Mouse (Mus musculus) stomach, embryonic 14.5 days (tissue): ENCODE measurements at regions not wholly inside any gene's neighbourhood (a gene's known extent, or its start where the extent isn't known, plus 50 kb on each side); places are given as distances from the start of the nearest gene placed in this dataset.

Source experiments
- ATAC-seq: fragments of 200-750 bp; cut with Nextera tagmentation; 2 replicates; pipeline ENCODE4 v1.8.0; 2017; ENCODE audit warnings: low read depth, moderate TSS enrichment; ENCODE audit not compliant: insufficient number of reproducible peaks, insufficient read depth, low FRiP score
- H3K27ac ChIP-seq: fragments of 300-500 bp; sonication (generic); 2 replicates; pipeline ENCODE4 v1.5.1; 2014; ENCODE audit warnings: mild to moderate bottlenecking, low read length, moderate library complexity, mixed read lengths
- H3K27me3 ChIP-seq: fragments of 300-500 bp; sonication (generic); 2 replicates; pipeline ENCODE4 v1.6.1; 2014; ENCODE audit warnings: low read length, control low read depth, mixed read lengths; ENCODE audit not compliant: control insufficient read depth, insufficient read depth
- H3K36me3 ChIP-seq: fragments of 300-500 bp; sonication (generic); 2 replicates; pipeline ENCODE4 v1.6.1; 2014; ENCODE audit warnings: mild to moderate bottlenecking, control low read depth, low read length, moderate library complexity, mixed read lengths; ENCODE audit not compliant: control insufficient read depth, insufficient read depth
- H3K4me1 ChIP-seq: fragments of 300-500 bp; sonication (generic); 2 replicates; pipeline ENCODE4 v1.6.1; 2014; ENCODE audit warnings: low read length, control low read depth, mixed read lengths; ENCODE audit not compliant: control insufficient read depth, insufficient read depth
- H3K4me2 ChIP-seq: fragments of 300-500 bp; sonication (generic); replicated peaks from 2 replicates; pipeline ENCODE4 v1.6.1; 2014; ENCODE audit warnings: low read depth, low read length, control low read depth
- H3K4me3 ChIP-seq: fragments of 300-500 bp; sonication (generic); 2 replicates; pipeline ENCODE4 v1.5.1; 2014; ENCODE audit warnings: low read depth, low read length, control low read depth
- H3K9ac ChIP-seq: fragments of 300-500 bp; sonication (generic); replicated peaks from 2 replicates; pipeline ENCODE4 v1.6.1; 2014; ENCODE audit warnings: low read depth, mild to moderate bottlenecking, control low read depth, low read length, moderate library complexity, mixed read lengths
- H3K9me3 ChIP-seq: fragments of 300-500 bp; sonication (generic); 2 replicates; pipeline ENCODE4 v1.6.1; 2016; ENCODE audit warnings: low read depth, low read length, control low read depth; ENCODE audit not compliant: control insufficient read depth
- WGBS: fragments of 180-500 bp; shearing (Covaris S2); extraction: QIAGEN DNeasy Blood & Tissue Kit; methylation state at CpG from one replicate; pipeline ENCODE4 v1.1.7; 2014; 5-methylcytosine and 5-hydroxymethylcytosine counted together

GRCm38 (mm10) chr3:57149156-57149555 is 152.6 kb downstream of the Tm4sf1 start:
- H3K9ac ChIP-seq, result no peak overlapping the region
- H3K9me3 ChIP-seq, result no peaks in the 10 kb centered on the region
- no peaks in the 10 kb centered on the region for H3K27me3 ChIP-seq
- no peaks in the 10 kb centered on the region for H3K36me3 ChIP-seq
- WGBS, result 67% methylated on average over 3 of the region's 3 CpGs
- no peak overlapping the region for H3K4me2 ChIP-seq
- ATAC-seq, result no peak
- H3K4me1 ChIP-seq, result no peaks in the 10 kb centered on the region
- H3K27ac ChIP-seq, result no peak overlapping the region
- no peak overlapping the region for H3K4me3 ChIP-seq

GRCm38 (mm10) chr3:57136847-57137246 is 164.9 kb downstream of the Tm4sf1 start:
- Histone ChIP-seq H3K4me3 (peak overlapping the region; percentile 24), H3K36me3 (no peaks in the 10 kb centered on the region), H3K4me2 (peak overlapping the region; percentile 46), H3K27ac (no peak overlapping the region), H3K9ac (no peak overlapping the region), H3K9me3 (no peaks in the 10 kb centered on the region), H3K27me3 (no peaks in the 10 kb centered on the region), H3K4me1 (no peaks in the 10 kb centered on the region)
- WGBS, result 17% methylated on average over 24 of the region's 24 CpGs
- peak; percentile 82; the same call in 1 of the 2 replicates for ATAC-seq

- no peak for ATAC-seq
- no peak overlapping the region for H3K4me2 ChIP-seq
- H3K27ac ChIP-seq, result no peak overlapping the region
- no peaks in the 10 kb centered on the region for H3K36me3 ChIP-seq
- WGBS, result 75% methylated on average over 2 of the region's 2 CpGs
- no peaks in the 10 kb centered on the region for H3K27me3 ChIP-seq
- H3K9ac ChIP-seq, result no peak overlapping the region
- no peak overlapping the region for H3K4me3 ChIP-seq
- no peaks in the 10 kb centered on the region for H3K9me3 ChIP-seq
- no peaks in the 10 kb centered on the region for H3K4me1 ChIP-seq
These were observed 173.2 kb downstream of the Tm4sf1 start for GRCm38 (mm10) chr3:57128606-57129005.

- no peak overlapping the region for H3K4me3 ChIP-seq
- H3K4me1 ChIP-seq, result no peaks in the 10 kb centered on the region
- H3K27ac ChIP-seq, result no peak overlapping the region
- H3K36me3 ChIP-seq, result no peaks in the 10 kb centered on the region
- no peaks in the 10 kb centered on the region for H3K9me3 ChIP-seq
- H3K27me3 ChIP-seq, result no peaks in the 10 kb centered on the region
- ATAC-seq, result no peak
- WGBS, result 71% methylated on average over 4 of the region's 4 CpGs
- no peak overlapping the region for H3K9ac ChIP-seq
- H3K4me2 ChIP-seq, result no peak overlapping the region
These were observed 175.8 kb downstream of the Tm4sf1 start for GRCm38 (mm10) chr3:57125792-57126485.

GRCm38 (mm10) chr3:57118016-57118415 is 183.8 kb downstream of the Tm4sf1 start:
- H3K4me2 ChIP-seq, result no peak overlapping the region
- no peak overlapping the region for H3K27ac ChIP-seq
- ATAC-seq, result no peak
- no peak overlapping the region for H3K9ac ChIP-seq
- H3K4me1 ChIP-seq, result no peaks in the 10 kb centered on the region
- H3K36me3 ChIP-seq, result no peaks in the 10 kb centered on the region
- no peaks in the 10 kb centered on the region for H3K27me3 ChIP-seq
- no peak overlapping the region for H3K4me3 ChIP-seq
- WGBS, result 95% methylated on average over 1 of the region's 1 CpGs
- H3K9me3 ChIP-seq, result no peaks in the 10 kb centered on the region

- 29% methylated on average over 2 of the region's 2 CpGs for WGBS
- no peaks in the 10 kb centered on the region for H3K36me3 ChIP-seq
- H3K4me1 ChIP-seq, result peaks cover 2% of the 10 kb centered on the region; the same call in 1 of the 2 replicates
- no peak overlapping the region for H3K9ac ChIP-seq
- no peak overlapping the region for H3K4me2 ChIP-seq
- no peaks in the 10 kb centered on the region for H3K27me3 ChIP-seq
- H3K27ac ChIP-seq, result no peak overlapping the region
- H3K4me3 ChIP-seq, result no peak overlapping the region
- H3K9me3 ChIP-seq, result no peaks in the 10 kb centered on the region
- ATAC-seq, result no peak
These were observed 199.5 kb downstream of the Tm4sf1 start for GRCm38 (mm10) chr3:57102254-57102653.

- Histone ChIP-seq H3K27me3 (no peaks in the 10 kb centered on the region), H3K36me3 (no peaks in the 10 kb centered on the region), H3K4me2 (no peak overlapping the region), H3K9ac (no peak overlapping the region), H3K27ac (no peak overlapping the region), H3K4me1 (peaks cover 2% of the 10 kb centered on the region; the same call in 1 of the 2 replicates), H3K9me3 (no peaks in the 10 kb centered on the region), H3K4me3 (no peak overlapping the region)
- 97% methylated on average over 1 of the region's 1 CpGs for WGBS
- no peak for ATAC-seq
These were observed 201.3 kb downstream of the Tm4sf1 start for GRCm38 (mm10) chr3:57100515-57100914.

- 66% methylated on average over 3 of the region's 3 CpGs for WGBS
- H3K4me2 ChIP-seq, result no peak overlapping the region
- H3K36me3 ChIP-seq, result no peaks in the 10 kb centered on the region
- no peaks in the 10 kb centered on the region for H3K27me3 ChIP-seq
- no peak overlapping the region for H3K9ac ChIP-seq
- H3K9me3 ChIP-seq, result no peaks in the 10 kb centered on the region
- no peak overlapping the region for H3K4me3 ChIP-seq
- no peak for ATAC-seq
- no peaks in the 10 kb centered on the region for H3K4me1 ChIP-seq
- H3K27ac ChIP-seq, result no peak overlapping the region
These were observed 206.9 kb downstream of the Tm4sf1 start for GRCm38 (mm10) chr3:57094936-57095335.
